Mouse (Mus musculus) myocyte (in vitro differentiated cells): ENCODE measurements around the gene Unc79.

Source experiments
- E2F4 ChIP-seq: IDR thresholded peaks from one replicate; pipeline ENCODE4 v1.6.1; 2011; ENCODE audit warnings: mild to moderate bottlenecking, control low read depth, moderate library complexity; ENCODE audit not compliant: insufficient read depth
- MAX ChIP-seq: IDR thresholded peaks from one replicate; pipeline ENCODE4 v1.6.1; 2011; ENCODE audit warnings: low read depth, mild to moderate bottlenecking, control low read depth
- MYOD1 ChIP-seq, 3 experiments: IDR thresholded peaks; one replicate each; pipeline ENCODE4 v1.6.1; 2011; ENCODE audit warnings: control low read depth in 2 of 3, low read depth in 2 of 3, mild to moderate bottlenecking in 2 of 3, moderate library complexity in 1 of 3; ENCODE audit not compliant: insufficient read length in 2 of 3, control insufficient read depth in 1 of 3
- MYOG ChIP-seq, 3 experiments: IDR thresholded peaks; one replicate each; pipeline ENCODE4 v1.6.1; 2011; ENCODE audit warnings: control low read depth in 2 of 3, low read depth in 2 of 3, mild to moderate bottlenecking in 2 of 3; ENCODE audit not compliant: insufficient read length in 2 of 3, control insufficient read depth in 1 of 3, insufficient read depth in 1 of 3
- POLR2A ChIP-seq: IDR thresholded peaks from one replicate; pipeline ENCODE4 v1.6.1; 2011; ENCODE audit warnings: low read depth, mild to moderate bottlenecking, control low read depth, moderate library complexity; ENCODE audit not compliant: insufficient read length
- REST ChIP-seq: IDR thresholded peaks from one replicate; pipeline ENCODE4 v1.6.1; 2011; ENCODE audit warnings: mild to moderate bottlenecking, control low read depth, moderate library complexity; ENCODE audit not compliant: insufficient read depth, insufficient read length
- SRF ChIP-seq: IDR thresholded peaks from one replicate; pipeline ENCODE4 v1.6.1; 2011; ENCODE audit warnings: low read depth; ENCODE audit not compliant: control insufficient read depth, insufficient read length
- TCF12 ChIP-seq: IDR thresholded peaks from one replicate; pipeline ENCODE4 v1.6.1; 2011; ENCODE audit warnings: mild to moderate bottlenecking, control low read depth; ENCODE audit not compliant: poor library complexity, insufficient read depth, severe bottlenecking
- TCF3 ChIP-seq: IDR thresholded peaks from one replicate; pipeline ENCODE4 v1.6.1; 2011; ENCODE audit warnings: low read depth, control low read depth; ENCODE audit not compliant: insufficient read length
- USF1 ChIP-seq: IDR thresholded peaks from one replicate; pipeline ENCODE4 v1.6.1; 2011; ENCODE audit warnings: low read depth, mild to moderate bottlenecking, control low read depth, moderate library complexity

DNA sequence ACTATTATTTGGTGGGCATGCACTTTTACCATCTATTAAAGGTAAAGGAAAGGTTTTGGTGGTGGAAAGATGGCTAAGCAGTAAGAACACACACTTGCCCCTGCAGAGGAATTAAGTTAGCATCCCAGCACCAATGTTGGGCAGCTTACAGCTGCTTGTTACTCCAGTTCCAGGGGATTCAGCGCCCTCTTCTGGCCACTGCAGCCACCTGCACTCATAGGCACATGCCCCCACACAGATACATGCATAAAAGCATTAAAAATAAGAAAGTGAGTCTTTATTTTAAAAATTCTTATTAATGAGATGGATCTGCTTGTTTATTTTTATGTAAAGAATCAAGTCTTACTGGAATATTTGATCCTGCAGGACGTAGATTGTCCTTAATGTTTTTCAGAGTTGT, 206.3 kb downstream of the Unc79 start:
- TF ChIP-seq POLR2A = no peak
- no peak for TF ChIP-seq TCF12
- TF ChIP-seq REST = no peak
- TF ChIP-seq MYOD1 (IDR thresholded peaks at IDR 0.05; ENCODE audit: control insufficient read depth in 1 of 3, insufficient read length in 2 of 3, low read depth in 2 of 3) = no peak
- no peak for TF ChIP-seq MYOG (IDR thresholded peaks at IDR 0.05; ENCODE audit: control insufficient read depth in 1 of 3, insufficient read depth in 1 of 3, insufficient read length in 2 of 3, low read depth in 2 of 3)
- no peak for TF ChIP-seq SRF
- no peak for TF ChIP-seq MAX
- TF ChIP-seq USF1 = no peak
- TF ChIP-seq E2F4 = no peak
- TF ChIP-seq TCF3 = no peak
